Mouse (Mus musculus): ENCODE measurements around the gene Tead1. TPM values are rescaled to one million over a fixed set of nuclear protein-coding genes. Genes with fewer than 3 reads are reported as not detected.
"Not testable (repeated sequence)": the region's sequence is repeated elsewhere in the genome, so short reads cannot be mapped to it uniquely, and the experiment has no call there.

The Tead1 gene
- total RNA-seq, 2 experiments from 2014 or later: 103 to 120 TPM

- no peak for DNase-seq (ENCODE audit: low spot score in 2 of 2)
Observed at GRCm38 (mm10) chr7:112906848-112907247, 227.7 kb downstream of the Tead1 start.

GRCm38 (mm10) chr7:112907468-112907867, 228.3 kb downstream of the Tead1 start:
- no peak for DNase-seq (ENCODE audit: low spot score in 2 of 2)

- no peak for DNase-seq (ENCODE audit: low spot score in 2 of 2)
Observed at GRCm38 (mm10) chr7:112909164-112909563, 230.0 kb downstream of the Tead1 start.

- no peak for DNase-seq (ENCODE audit: low spot score in 2 of 2)
Observed at GRCm38 (mm10) chr7:112912969-112913368, 233.9 kb downstream of the Tead1 start.

GRCm38 (mm10) chr7:112915571-112915970, 236.5 kb downstream of the Tead1 start:
- no peak for DNase-seq (ENCODE audit: low spot score in 2 of 2)

- no peak for DNase-seq (ENCODE audit: low spot score in 2 of 2)
Observed at GRCm38 (mm10) chr7:112917613-112918278, 238.6 kb downstream of the Tead1 start.

GRCm38 (mm10) chr7:112918279-112918991, 239.3 kb downstream of the Tead1 start:
- peak; percentile 32 to 41 for DNase-seq (ENCODE audit: low spot score in 2 of 2)

- peak; percentile 39 to 54 for DNase-seq (ENCODE audit: low spot score in 2 of 2)
Observed at GRCm38 (mm10) chr7:112919845-112920244, 240.7 kb downstream of the Tead1 start.

GRCm38 (mm10) chr7:112922801-112923200, 243.7 kb downstream of the Tead1 start:
- DNase-seq (ENCODE audit: low spot score in 2 of 2): no peak

GRCm38 (mm10) chr7:112923712-112924111, 244.6 kb downstream of the Tead1 start:
- no peak for DNase-seq (ENCODE audit: low spot score in 2 of 2)

GRCm38 (mm10) chr7:112930669-112931068, 251.6 kb downstream of the Tead1 start:
- DNase-seq (ENCODE audit: low spot score in 2 of 2): peak in 1 of 2 experiments; percentile 25

- not testable (repeated sequence) for DNase-seq (ENCODE audit: low spot score in 2 of 2)
Observed at GRCm38 (mm10) chr7:112935876-112936275, 256.8 kb downstream of the Tead1 start.

- no peak for DNase-seq (ENCODE audit: low spot score in 2 of 2)
Observed at GRCm38 (mm10) chr7:112937089-112937488, 258.0 kb downstream of the Tead1 start.

GRCm38 (mm10) chr7:112938959-112939358, 259.8 kb downstream of the Tead1 start:
- DNase-seq (ENCODE audit: low spot score in 2 of 2): no peak

- DNase-seq (ENCODE audit: low spot score in 2 of 2): no peak
Observed at GRCm38 (mm10) chr7:112942567-112942966, 263.4 kb downstream of the Tead1 start.

- no peak for DNase-seq (ENCODE audit: low spot score in 2 of 2)
Observed at GRCm38 (mm10) chr7:112943056-112943455, 263.9 kb downstream of the Tead1 start.

- no peak for DNase-seq (ENCODE audit: low spot score in 2 of 2)
Observed at GRCm38 (mm10) chr7:112946706-112947105, 267.6 kb downstream of the Tead1 start.

GRCm38 (mm10) chr7:112953777-112954291, 274.7 kb downstream of the Tead1 start, which contains the start of gene Rassf10:
Gene Rassf10 (plus strand): TSS chr7:112953962.
- peak; percentile 71 to 93 for DNase-seq (ENCODE audit: low spot score in 2 of 2)

- DNase-seq (ENCODE audit: low spot score in 2 of 2): peak; percentile 28 to 45
Observed at GRCm38 (mm10) chr7:112954351-112955102, 275.4 kb downstream of the Tead1 start.

- peak; percentile 25 to 52 for DNase-seq (ENCODE audit: low spot score in 2 of 2)
Observed at GRCm38 (mm10) chr7:112955103-112955827, 276.1 kb downstream of the Tead1 start.

GRCm38 (mm10) chr7:112955955-112956354, 276.8 kb downstream of the Tead1 start:
- no peak for DNase-seq (ENCODE audit: low spot score in 2 of 2)

All from adrenal gland, adult 18-20 months (tissue).